In genomic region chr13:24686705-24687665, GRCm38 (mm10) we compare ENCODE assay signal across 8 mouse cellular contexts. TPM values are rescaled to one million over a fixed set of nuclear protein-coding genes. Genes with fewer than 3 reads are reported as not detected.
DNase-seq lines count a peak whose midpoint lies in the region; ATAC-seq lines count a peak whose summit lies in the region.

No protein-coding gene starts in this region.

- H3K9me3 ChIP-seq in intestine, embryonic 16.5 days (ENCODE audit: control insufficient read depth, low read length): no peaks in the 10 kb centered on the region
- H3K9me3 ChIP-seq in midbrain, embryonic 13.5 days: no peaks in the 10 kb centered on the region

- H3K4me1 ChIP-seq in intestine, embryonic 16.5 days (ENCODE audit: control insufficient read depth, insufficient read depth, low read length): no peaks in the 10 kb centered on the region; the same call in 1 of the 2 replicates
- peaks cover 6% of the 10 kb centered on the region; the same call in 1 of the 2 replicates for H3K4me1 ChIP-seq in midbrain, embryonic 13.5 days (replicated peaks)

- no peaks in the 10 kb centered on the region for H3K27me3 ChIP-seq in intestine, embryonic 16.5 days (replicated peaks; ENCODE audit: control insufficient read depth, insufficient read depth, low read length)
- 0 out of 2 replicates have a peak, but pooled peaks cover 3% of the 10 kb centered on the region for H3K27me3 ChIP-seq in midbrain, embryonic 13.5 days

- no peak overlapping the region for H3K4me3 ChIP-seq in intestine, embryonic 16.5 days (ENCODE audit: low read length)
- 0 out of 2 replicates have a peak overlapping the region, but pooled peaks have one; percentile 12 for H3K4me3 ChIP-seq in midbrain, embryonic 13.5 days (replicated peaks)

- DNase-seq in urinary bladder, adult 18-20 months (ENCODE audit: low spot score in 2 of 2): peak; percentile 54 to 56
- DNase-seq in urinary bladder, adult 2 months (ENCODE audit: low spot score): no peak
- peak; percentile 87 for DNase-seq in embryo, embryonic 11 days
- peak; percentile 50 to 58 for DNase-seq in gastrocnemius, postnatal 36 days
- DNase-seq in left cerebral cortex, postnatal 36 days (ENCODE audit: low spot score in 2 of 2): peak; percentile 66 to 80
- peak; percentile 52 for DNase-seq in skeletal muscle tissue, adult 2 months (ENCODE audit: low read depth, low spot score)

- no peak for ATAC-seq in intestine, embryonic 16.5 days
- peak; percentile 91 for ATAC-seq in midbrain, embryonic 13.5 days

- intact Hi-C loops in gastrocnemius, postnatal 36 days (cut with DNase I): loop anchor here (1.0 to 5.0 kb wide), 2 partner anchors 70 to 168 kb away; no protein-coding TSS in a partner anchor
- intact Hi-C loops in left cerebral cortex, postnatal 36 days (cut with DNase I): loop anchor here (1.0 to 10.0 kb wide), 4 partner anchors 170 to 352 kb away; no protein-coding TSS in a partner anchor

- H3K36me3 ChIP-seq in intestine, embryonic 16.5 days (ENCODE audit: control insufficient read depth, insufficient read depth, low read length): no peaks in the 10 kb centered on the region
- peaks cover 8% of the 10 kb centered on the region; the same call in 1 of the 2 replicates for H3K36me3 ChIP-seq in midbrain, embryonic 13.5 days

- H3K27ac ChIP-seq in intestine, embryonic 16.5 days (ENCODE audit: low read length): no peak overlapping the region
- no peak overlapping the region; the same call in 1 of the 2 replicates for H3K27ac ChIP-seq in midbrain, embryonic 13.5 days

- peak overlapping the region; percentile 15; the same call in 1 of the 2 replicates for H3K4me2 ChIP-seq in intestine, embryonic 16.5 days (ENCODE audit: low read depth, low read length)
- peak overlapping the region; percentile 35 for H3K4me2 ChIP-seq in midbrain, embryonic 13.5 days (replicated peaks)

- 34% methylated on average over 15 of the region's 15 CpGs for WGBS in intestine, embryonic 16.5 days
- 31% methylated on average over 15 of the region's 15 CpGs for WGBS in midbrain, embryonic 13.5 days

- H3K9ac ChIP-seq in intestine, embryonic 16.5 days (ENCODE audit: low read depth, low read length): no peak overlapping the region
- H3K9ac ChIP-seq in midbrain, embryonic 13.5 days (replicated peaks): no peak overlapping the region

RNA-seq across cellular contexts. Expression of gene Armh2, which starts 54.0 kb away (rescaled TPM):
- not detected in 2 replicates for polyA plus RNA-seq in urinary bladder, adult 2 months (2012; rRNA removed)
- not detected for total RNA-seq in gastrocnemius, postnatal 36 days (2021)
- polyA plus RNA-seq in intestine, embryonic 16.5 days (2015; fragmentation: Nextera tagmentation; extraction: Ambion mirVana): not detected in 2 replicates
- not detected for total RNA-seq in left cerebral cortex, postnatal 36 days (2021)
- polyA plus RNA-seq in midbrain, embryonic 13.5 days (2015; fragmentation: Nextera tagmentation; extraction: Ambion mirVana): not detected in 2 replicates
